Mouse (Mus musculus): ENCODE data around the gene Nkain2.

DNA sequence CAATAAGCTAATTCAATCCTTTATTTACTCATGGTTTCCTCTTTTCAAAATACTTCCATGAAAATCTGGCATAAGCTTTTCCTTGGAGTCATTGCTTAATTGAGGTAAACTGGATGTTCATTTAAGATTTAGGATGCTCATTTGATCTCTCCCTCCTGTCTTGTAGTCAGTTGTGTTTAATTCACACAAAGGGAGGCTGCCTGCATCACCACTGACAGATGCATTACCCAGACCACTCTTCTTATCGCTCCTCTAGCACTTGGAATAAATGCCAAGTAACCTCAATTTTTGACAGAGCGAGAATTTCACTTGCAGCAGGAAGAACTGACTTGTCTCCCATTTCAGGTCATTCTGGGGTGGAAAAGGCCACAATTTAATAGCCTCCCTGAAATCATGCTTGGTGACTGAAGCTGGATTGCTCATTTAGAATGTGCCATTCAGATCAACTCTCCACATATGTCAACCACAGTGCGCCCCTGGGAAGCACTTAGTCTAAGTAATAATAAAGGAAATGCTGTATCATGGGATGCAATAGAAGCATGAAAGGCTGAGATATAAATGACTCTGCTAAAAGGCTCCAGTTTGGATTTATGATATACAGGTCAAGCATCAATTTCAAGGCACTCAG is 107.4 kb downstream of the Nkain2 start:
- TF ChIP-seq CTCF (IDR thresholded peaks at IDR 0.05; ENCODE audit: low read depth, low read length) (no peak), GATA1 (IDR thresholded peaks at IDR 0.05; ENCODE audit: borderline replicate concordance, low read length) (no peak), POLR2AphosphoS5 (IDR thresholded peaks at IDR 0.05; ENCODE audit: insufficient replicate concordance, low read depth, low read length) (no peak), TAL1 (conservative IDR thresholded peaks at IDR 0.05; ENCODE audit: low read depth, low read length) (no peak), GATA2 (IDR thresholded peaks at IDR 0.05; ENCODE audit: borderline replicate concordance, low read depth, low read length) (no peak)

Measured in G1E (cell line).